Mouse (Mus musculus): ENCODE results near the gene Spatc1l. TPM values are rescaled to one million over a fixed set of nuclear protein-coding genes. Genes with fewer than 3 reads are reported as not detected.

The Spatc1l gene
- total RNA-seq, 1 experiment, result not detected

- Histone ChIP-seq H3K27ac (ENCODE audit: insufficient read depth, low read depth, low read length, poor library complexity, severe bottlenecking) (no peak overlapping the region), H3K4me1 (ENCODE audit: control insufficient read depth in 2 of 2, insufficient read depth in 2 of 2, low read length in 2 of 2, poor library complexity in 1 of 2) (peaks cover 0 to 6% of the 10 kb centered on the region in 2 experiments; a peak in 2 of 4 replicates), H3K9ac (ENCODE audit: insufficient read depth, low read depth, low read length, poor library complexity, severe bottlenecking) (peak overlapping the region; percentile 82), H3K36me3 (ENCODE audit: control insufficient read depth, insufficient read depth, low read length, poor library complexity, severe bottlenecking) (peaks cover 31% of the 10 kb centered on the region), H3K9me3 (ENCODE audit: control insufficient read depth, insufficient read depth, low read depth, low read length) (no peaks in the 10 kb centered on the region), H3K4me3 (ENCODE audit: insufficient read depth in 1 of 2, low read depth in 1 of 2, low read length in 2 of 2, poor library complexity in 1 of 2, severe bottlenecking in 1 of 2) (peak overlapping the region; percentile 89 to 98)
- TF ChIP-seq CHD2 (IDR thresholded peaks at IDR 0.05; ENCODE audit: low read depth, low read length), result no peak
- no peak for TF ChIP-seq HCFC1 (IDR thresholded peaks at IDR 0.05; ENCODE audit: borderline replicate concordance, insufficient read depth, low read length)
- no peak for TF ChIP-seq ZNF384 (IDR thresholded peaks at IDR 0.05; ENCODE audit: low read depth, low read length)
- in situ Hi-C loops (cut with MboI; ENCODE audit: low sequenced_read_pairs in 2 of 2, unreplicated experiment in 2 of 2), result no loop called here
- DNase-seq (ENCODE audit: low read depth, low spot score), result no peak
Observed at GRCm38 (mm10) chr10:76531828-76532227, 30.2 kb upstream of the Spatc1l start.

DNA sequence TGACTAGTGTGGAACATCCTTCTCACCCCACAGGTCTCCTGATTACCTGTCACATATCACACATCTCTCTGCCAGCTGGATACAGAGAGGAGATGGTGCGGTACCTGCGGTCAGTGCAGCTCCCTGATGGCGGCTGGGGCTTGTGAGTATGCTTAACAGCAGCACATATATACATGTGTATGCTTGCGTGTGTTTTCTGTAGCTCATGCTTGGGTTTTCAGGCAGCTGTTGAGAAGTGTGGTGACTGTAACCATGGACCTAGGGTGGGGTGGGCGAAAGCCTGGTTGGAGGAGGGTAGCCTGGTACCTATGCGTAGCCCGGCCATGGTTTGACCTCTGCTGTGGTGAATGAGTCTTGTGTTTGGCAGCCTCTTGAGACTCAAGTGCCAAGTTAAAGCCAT lies 26.5 kb upstream of the Spatc1l start:
- no peak for DNase-seq (ENCODE audit: low read depth, low spot score)
- no peak overlapping the region for H3K27ac ChIP-seq (ENCODE audit: insufficient read depth, low read depth, low read length, poor library complexity, severe bottlenecking)
- peaks cover 0 to 5% of the 10 kb centered on the region in 2 experiments; a peak in 2 of 4 replicates for H3K4me1 ChIP-seq (ENCODE audit: control insufficient read depth in 2 of 2, insufficient read depth in 2 of 2, low read length in 2 of 2, poor library complexity in 1 of 2)
- H3K9me3 ChIP-seq (ENCODE audit: control insufficient read depth, insufficient read depth, low read depth, low read length), result no peaks in the 10 kb centered on the region
- no peak overlapping the region for H3K4me3 ChIP-seq (ENCODE audit: insufficient read depth in 1 of 2, low read depth in 1 of 2, low read length in 2 of 2, poor library complexity in 1 of 2, severe bottlenecking in 1 of 2)
- peaks cover 64% of the 10 kb centered on the region for H3K36me3 ChIP-seq (ENCODE audit: control insufficient read depth, insufficient read depth, low read length, poor library complexity, severe bottlenecking)
- in situ Hi-C loops (cut with MboI; ENCODE audit: low sequenced_read_pairs in 2 of 2, unreplicated experiment in 2 of 2), result no loop called here
- no peak overlapping the region for H3K9ac ChIP-seq (ENCODE audit: insufficient read depth, low read depth, low read length, poor library complexity, severe bottlenecking)
- TF ChIP-seq ZC3H11A (IDR thresholded peaks at IDR 0.05; ENCODE audit: borderline replicate concordance, low read depth, low read length), result no peak
- no peak for TF ChIP-seq HCFC1 (IDR thresholded peaks at IDR 0.05; ENCODE audit: borderline replicate concordance, insufficient read depth, low read length)

GRCm38 (mm10) chr10:76537619-76538018 lies 24.5 kb upstream of the Spatc1l start:
- TF ChIP-seq ZC3H11A (IDR thresholded peaks at IDR 0.05; ENCODE audit: borderline replicate concordance, low read depth, low read length) (no peak), CHD2 (IDR thresholded peaks at IDR 0.05; ENCODE audit: low read depth, low read length) (no peak), ZNF384 (IDR thresholded peaks at IDR 0.05; ENCODE audit: low read depth, low read length) (no peak), MAFK (IDR thresholded peaks at IDR 0.05; ENCODE audit: insufficient read depth, low read depth, low read length) (no peak)
- DNase-seq (ENCODE audit: low read depth, low spot score), result no peak
- Histone ChIP-seq H3K9ac (ENCODE audit: insufficient read depth, low read depth, low read length, poor library complexity, severe bottlenecking) (no peak overlapping the region), H3K4me3 (ENCODE audit: insufficient read depth in 1 of 2, low read depth in 1 of 2, low read length in 2 of 2, poor library complexity in 1 of 2, severe bottlenecking in 1 of 2) (no peak overlapping the region), H3K36me3 (ENCODE audit: control insufficient read depth, insufficient read depth, low read length, poor library complexity, severe bottlenecking) (peaks cover 82% of the 10 kb centered on the region), H3K9me3 (ENCODE audit: control insufficient read depth, insufficient read depth, low read depth, low read length) (no peaks in the 10 kb centered on the region), H3K4me1 (ENCODE audit: control insufficient read depth in 2 of 2, insufficient read depth in 2 of 2, low read length in 2 of 2, poor library complexity in 1 of 2) (no peaks in the 10 kb centered on the region), H3K27ac (ENCODE audit: insufficient read depth, low read depth, low read length, poor library complexity, severe bottlenecking) (no peak overlapping the region)
- in situ Hi-C loops (cut with MboI; ENCODE audit: low sequenced_read_pairs in 2 of 2, unreplicated experiment in 2 of 2), result no loop called here

DNA sequence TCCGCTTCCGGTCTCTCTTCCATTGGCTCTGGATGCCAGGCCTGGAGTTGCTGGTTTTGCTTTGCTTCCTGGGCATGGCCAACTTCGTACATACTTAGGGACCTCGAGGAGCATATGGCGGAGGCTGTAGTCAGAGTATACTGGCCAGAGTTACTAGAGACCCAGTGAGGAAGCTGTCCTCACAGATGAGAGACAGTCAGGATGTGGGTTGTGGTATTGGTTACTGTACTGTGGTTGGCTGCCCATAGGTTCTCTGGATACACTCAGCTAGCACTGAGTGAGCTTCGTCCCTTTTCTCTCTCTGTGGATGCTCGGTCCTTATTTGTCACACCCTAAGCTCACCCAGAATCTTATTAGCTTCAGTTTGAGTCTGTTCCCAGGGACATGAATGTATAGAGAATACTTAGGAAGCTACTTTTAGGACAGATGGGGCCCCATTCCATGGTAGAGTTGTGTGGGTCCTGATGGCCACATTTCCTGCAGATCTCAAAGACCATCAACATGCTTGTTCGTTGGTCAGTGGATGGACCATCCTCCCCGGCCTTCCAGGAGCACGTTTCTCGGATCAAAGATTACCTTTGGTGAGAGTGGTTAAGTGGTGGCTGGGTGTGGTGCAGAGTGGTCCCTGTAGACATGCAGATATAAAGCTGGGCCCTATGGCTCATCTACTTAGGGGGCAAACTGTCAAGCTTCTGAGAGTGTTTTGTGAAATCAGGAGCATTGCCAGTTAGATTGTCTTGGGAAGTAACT lies 20.6 kb upstream of the Spatc1l start:
- Histone ChIP-seq H3K27ac (ENCODE audit: insufficient read depth, low read depth, low read length, poor library complexity, severe bottlenecking) (no peak overlapping the region), H3K9me3 (ENCODE audit: control insufficient read depth, insufficient read depth, low read depth, low read length) (no peaks in the 10 kb centered on the region), H3K36me3 (ENCODE audit: control insufficient read depth, insufficient read depth, low read length, poor library complexity, severe bottlenecking) (peaks cover 90% of the 10 kb centered on the region), H3K9ac (ENCODE audit: insufficient read depth, low read depth, low read length, poor library complexity, severe bottlenecking) (no peak overlapping the region), H3K4me1 (ENCODE audit: control insufficient read depth in 2 of 2, insufficient read depth in 2 of 2, low read length in 2 of 2, poor library complexity in 1 of 2) (no peaks in the 10 kb centered on the region), H3K4me3 (ENCODE audit: insufficient read depth in 1 of 2, low read depth in 1 of 2, low read length in 2 of 2, poor library complexity in 1 of 2, severe bottlenecking in 1 of 2) (no peak overlapping the region)
- TF ChIP-seq CHD2 (IDR thresholded peaks at IDR 0.05; ENCODE audit: low read depth, low read length) (no peak), HCFC1 (IDR thresholded peaks at IDR 0.05; ENCODE audit: borderline replicate concordance, insufficient read depth, low read length) (no peak), ZNF384 (IDR thresholded peaks at IDR 0.05; ENCODE audit: low read depth, low read length) (no peak), ZC3H11A (IDR thresholded peaks at IDR 0.05; ENCODE audit: borderline replicate concordance, low read depth, low read length) (no peak), MAFK (IDR thresholded peaks at IDR 0.05; ENCODE audit: insufficient read depth, low read depth, low read length) (no peak)
- DNase-seq (ENCODE audit: low read depth, low spot score), result no peak
- in situ Hi-C loops (cut with MboI; ENCODE audit: low sequenced_read_pairs in 2 of 2, unreplicated experiment in 2 of 2), result no loop called here
